Mouse (Mus musculus): Measurements from ENCODE around the gene Gm4922. TPM values are rescaled to one million over a fixed set of nuclear protein-coding genes. Genes with fewer than 3 reads are reported as not detected.

Gm4922 gene
- not detected for total RNA-seq (2021)
- long read RNA-seq, experiment 1, result 0 reads
- long read RNA-seq, experiment 2, result 0 reads

DNA sequence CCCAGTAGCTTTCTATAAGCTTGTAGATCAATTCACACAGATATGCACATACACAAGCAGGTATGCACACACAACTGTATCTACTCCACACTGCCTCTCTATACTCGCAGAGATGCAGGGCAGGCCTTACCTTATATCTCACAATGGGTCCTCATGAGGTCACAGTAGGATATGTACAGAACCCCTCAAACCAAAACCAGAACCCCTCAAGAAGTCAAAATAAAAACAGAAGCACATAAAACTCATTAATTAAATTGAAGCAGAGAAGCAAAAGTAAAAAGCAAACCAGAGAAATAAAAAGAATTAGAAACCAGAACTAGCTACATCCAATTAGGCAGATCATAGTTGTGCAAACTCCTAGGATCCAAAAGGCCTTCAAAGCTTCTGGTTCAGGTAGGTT, at the start of gene Gm4922:
Gm4922 (minus strand) TSS at position 101 of the 400 bp plus-strand sequence.
- intact Hi-C loops (cut with DNase I; ENCODE audit: low total_unique reads), result no loop called here
- no peak for DNase-seq

DNA sequence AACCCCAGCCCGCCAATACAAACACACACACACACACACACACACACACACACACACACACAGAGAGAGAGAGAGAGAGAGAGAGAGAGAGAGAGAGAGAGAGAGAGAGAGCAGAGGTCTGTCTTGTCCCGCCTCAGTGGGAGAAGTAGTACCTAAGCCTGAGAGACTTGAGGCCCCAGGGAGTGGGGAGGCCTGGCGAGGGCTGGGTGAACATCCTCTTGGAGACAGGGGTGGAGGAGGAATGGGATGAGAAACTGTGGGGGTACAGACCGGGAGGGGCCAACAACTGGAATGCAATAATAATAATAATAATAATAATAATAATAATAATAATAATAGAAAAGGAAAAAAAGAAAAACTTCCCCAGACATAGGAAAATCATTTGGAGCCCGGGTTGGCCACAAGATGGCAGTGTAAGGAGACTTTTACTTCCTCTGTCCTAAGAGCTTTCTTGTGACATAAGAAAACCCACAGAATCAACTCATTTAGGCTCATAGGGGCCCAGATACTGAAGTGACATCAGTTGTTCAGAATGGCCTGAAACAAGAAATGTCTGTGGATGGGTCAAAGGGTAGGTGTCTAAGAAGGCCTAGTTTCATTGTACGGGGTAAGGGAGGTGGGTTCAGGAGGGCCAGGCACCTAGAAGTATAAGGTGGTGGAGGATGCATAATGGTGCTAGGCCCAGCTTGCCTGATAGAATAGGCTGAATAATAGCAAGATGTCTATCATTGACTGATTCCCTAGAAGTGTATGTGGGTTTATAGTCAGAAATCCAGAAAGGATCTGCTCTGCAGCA, 49.3 kb upstream of the Gm4922 start:
- no peak for DNase-seq
- intact Hi-C loops (cut with DNase I; ENCODE audit: low total_unique reads), result no loop called here

DNA sequence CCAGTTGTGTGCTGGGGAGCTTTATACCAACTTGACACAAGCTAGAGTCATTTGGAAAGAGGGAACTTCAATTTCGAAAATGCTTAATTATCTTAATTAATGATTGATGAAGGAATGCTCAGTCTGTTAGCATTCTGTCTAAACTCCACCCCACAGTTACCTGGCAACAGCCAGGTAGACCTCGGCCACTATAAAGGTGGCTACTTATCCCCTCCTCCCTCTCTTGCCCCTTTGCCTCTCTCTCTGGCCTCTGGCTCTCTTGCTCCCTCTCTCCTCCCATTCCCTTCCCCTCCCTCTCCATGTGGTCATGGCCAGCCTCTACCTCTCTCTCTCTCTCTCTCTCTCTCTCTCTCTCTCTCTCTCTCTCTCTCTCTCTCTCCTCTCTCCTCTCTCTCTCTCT, 47.8 kb upstream of the Gm4922 start:
- DNase-seq, result no peak
- intact Hi-C loops (cut with DNase I; ENCODE audit: low total_unique reads), result loop anchor here (5.0 kb wide), 1 partner anchor 73 kb away; no protein-coding TSS in a partner anchor

DNA sequence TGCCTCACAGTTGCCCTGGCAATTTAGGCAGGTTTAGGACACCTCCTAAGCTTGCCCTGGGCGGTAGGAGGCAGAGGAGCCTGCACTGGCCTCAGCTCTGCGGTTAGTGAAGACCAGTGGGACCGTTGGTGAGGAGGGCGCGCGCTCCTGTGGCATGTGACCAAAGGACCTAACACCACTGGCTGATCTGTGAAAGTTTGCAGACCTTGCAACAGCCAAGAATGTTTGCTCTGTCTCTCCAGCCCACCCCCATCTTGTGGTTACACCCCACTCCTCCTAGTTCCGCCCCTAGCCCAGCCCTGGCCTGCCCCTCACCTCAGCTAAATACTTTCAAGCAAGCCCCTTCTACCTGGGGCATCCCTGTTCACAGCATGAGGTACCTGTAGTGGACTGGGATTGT, 45.2 kb upstream of the Gm4922 start:
- intact Hi-C loops (cut with DNase I; ENCODE audit: low total_unique reads), result loop anchor here (5.0 kb wide), 1 partner anchor 75 kb away; no protein-coding TSS in a partner anchor
- no peak for DNase-seq

DNA sequence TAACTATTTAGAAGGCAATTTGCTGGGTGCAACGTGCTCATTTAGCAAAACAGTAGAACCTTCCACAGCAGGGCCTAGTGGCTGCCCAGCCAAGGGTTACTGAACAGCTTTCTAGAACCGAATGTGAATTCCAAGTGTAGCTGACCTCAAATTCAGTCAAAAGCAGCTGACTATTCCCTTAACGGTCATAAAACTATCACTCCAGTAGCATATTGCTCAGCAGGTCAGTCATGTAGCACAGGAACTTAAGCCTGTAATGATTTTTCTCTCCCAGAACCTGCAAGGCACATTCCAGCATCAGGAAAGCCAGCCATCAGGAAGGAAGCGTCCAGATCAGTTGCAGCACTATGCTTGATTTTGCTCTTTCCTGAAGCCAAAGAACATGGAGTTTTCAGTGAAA, 43.8 kb upstream of the Gm4922 start:
- intact Hi-C loops (cut with DNase I; ENCODE audit: low total_unique reads), result loop anchor here (5.0 kb wide), 1 partner anchor 77 kb away; no protein-coding TSS in a partner anchor

DNA sequence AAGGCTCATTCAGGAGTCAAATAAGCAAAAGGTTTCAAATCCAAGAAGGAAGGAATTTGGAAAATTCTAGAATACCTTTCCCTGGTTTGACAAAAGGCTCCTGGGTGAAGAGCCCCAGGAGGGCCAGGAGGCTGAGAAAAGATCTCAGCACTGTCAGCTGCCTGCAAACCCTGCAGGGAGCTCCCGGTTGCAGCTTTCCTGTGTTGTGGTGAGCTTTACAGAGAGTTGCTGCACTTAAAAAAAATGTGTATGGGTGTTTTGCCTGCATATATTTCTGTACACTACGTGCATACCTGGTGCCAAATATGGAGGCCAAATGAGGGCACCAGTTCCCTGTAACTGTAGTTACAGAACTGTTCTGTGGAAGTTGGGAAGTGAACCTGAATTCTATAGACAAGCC, 41.3 kb upstream of the Gm4922 start:
- intact Hi-C loops (cut with DNase I; ENCODE audit: low total_unique reads), result no loop called here

More for the DNA sequence above, 43.8 kb upstream of the Gm4922 start:
- DNase-seq, result no peak

DNA sequence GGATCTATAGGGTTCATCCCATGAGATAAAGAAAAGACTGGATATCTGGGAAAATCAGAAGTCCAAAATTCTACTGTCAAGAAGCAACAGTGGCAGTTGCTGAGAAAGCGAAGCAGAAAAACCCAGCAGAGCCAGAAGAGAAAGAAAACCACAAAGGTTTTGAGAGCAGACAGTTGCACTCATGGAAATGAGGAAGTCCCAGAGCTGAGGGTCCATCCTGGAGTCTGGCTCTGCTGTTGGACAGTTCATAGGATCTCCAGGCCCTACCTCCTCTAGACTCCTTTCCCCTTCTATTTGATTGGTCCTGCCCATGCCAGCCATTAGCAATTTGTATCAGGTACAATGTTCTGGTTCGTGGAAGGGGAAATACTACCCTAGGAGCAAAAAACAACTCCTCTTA, 39.5 kb upstream of the Gm4922 start:
- intact Hi-C loops (cut with DNase I; ENCODE audit: low total_unique reads), result no loop called here
- no peak for DNase-seq

More for the DNA sequence above, 41.3 kb upstream of the Gm4922 start:
- DNase-seq, result no peak

DNA sequence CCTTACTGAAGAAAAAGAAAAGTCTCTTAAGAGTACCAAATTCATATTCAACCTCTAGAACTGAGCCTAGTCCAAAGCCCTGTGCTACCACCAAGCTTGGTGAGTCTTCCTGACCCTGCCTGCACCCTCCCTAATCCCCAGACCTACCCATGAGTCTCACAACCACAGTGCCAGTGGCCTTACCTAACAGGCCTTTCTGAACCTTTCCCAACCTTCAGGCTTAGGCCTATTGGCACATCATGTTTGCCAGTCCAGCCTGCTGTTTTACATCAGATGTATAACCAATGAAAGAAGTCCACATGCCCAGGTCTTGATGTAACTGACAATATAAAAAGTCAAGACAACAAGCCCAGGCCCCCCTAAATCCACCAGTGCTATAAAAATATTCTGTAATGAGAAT, 38.5 kb upstream of the Gm4922 start:
- DNase-seq, result no peak
- intact Hi-C loops (cut with DNase I; ENCODE audit: low total_unique reads), result no loop called here

DNA sequence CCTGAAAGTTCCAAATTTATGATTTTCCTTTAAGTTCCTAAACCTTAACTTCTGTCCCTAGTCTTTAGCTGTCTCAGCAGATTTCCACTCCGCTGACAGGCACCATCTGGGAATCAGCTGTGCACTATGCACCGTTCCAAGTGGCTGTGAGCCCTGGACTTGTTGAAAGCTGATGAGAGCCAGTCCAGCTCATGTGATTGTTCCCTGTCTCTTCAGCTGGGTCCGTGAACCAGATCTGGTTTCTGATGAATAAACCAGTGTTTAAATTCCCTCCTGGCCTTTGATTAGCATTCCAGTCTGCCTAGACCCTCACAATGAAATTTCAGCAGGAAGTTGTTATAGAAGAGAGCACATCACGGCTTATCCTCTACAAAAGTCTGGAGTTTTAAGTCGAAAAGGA, 30.0 kb upstream of the Gm4922 start:
- DNase-seq, result peak; percentile 71
- intact Hi-C loops (cut with DNase I; ENCODE audit: low total_unique reads), result no loop called here

DNA sequence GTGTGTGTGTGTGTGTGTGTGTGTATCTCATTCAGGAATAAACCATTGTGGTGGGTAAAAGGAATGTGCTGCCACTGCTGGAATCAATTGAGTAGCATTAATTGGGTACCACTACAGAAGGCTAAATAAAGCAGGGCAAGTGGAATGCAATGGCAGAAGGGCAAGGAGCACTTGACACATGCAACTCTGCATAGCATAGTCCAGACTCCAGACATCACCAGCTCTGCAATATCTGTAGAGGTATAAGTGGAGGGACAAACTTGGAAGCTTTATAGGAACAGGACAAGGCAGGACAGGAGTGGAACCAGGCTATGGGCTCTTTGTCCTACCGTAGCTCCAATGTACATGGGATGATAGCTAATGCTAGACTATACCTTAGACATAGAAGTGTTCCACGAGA, 25.2 kb upstream of the Gm4922 start:
- intact Hi-C loops (cut with DNase I; ENCODE audit: low total_unique reads), result no loop called here

DNA sequence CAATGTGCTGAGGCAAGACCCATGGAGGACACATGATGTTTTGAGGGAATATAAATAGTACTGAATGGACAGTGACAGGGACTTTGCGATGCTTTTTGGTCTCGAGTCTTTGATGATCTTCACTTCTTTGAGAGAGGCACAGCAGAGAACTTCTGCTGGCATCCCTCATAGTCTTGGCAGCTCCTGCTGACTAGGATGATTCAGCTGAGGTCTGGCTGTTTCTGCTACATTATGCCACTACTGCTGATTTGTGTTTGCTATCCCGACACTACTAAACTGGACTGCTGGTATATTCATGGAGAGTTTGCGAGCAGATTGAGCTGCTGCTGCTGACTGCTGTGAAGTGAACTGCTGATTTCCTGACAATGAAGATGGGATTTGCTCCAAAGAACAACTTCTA, 3.5 kb upstream of the Gm4922 start:
- DNase-seq, result no peak
- intact Hi-C loops (cut with DNase I; ENCODE audit: low total_unique reads), result no loop called here

More for the DNA sequence above, 25.2 kb upstream of the Gm4922 start:
- no peak for DNase-seq

DNA sequence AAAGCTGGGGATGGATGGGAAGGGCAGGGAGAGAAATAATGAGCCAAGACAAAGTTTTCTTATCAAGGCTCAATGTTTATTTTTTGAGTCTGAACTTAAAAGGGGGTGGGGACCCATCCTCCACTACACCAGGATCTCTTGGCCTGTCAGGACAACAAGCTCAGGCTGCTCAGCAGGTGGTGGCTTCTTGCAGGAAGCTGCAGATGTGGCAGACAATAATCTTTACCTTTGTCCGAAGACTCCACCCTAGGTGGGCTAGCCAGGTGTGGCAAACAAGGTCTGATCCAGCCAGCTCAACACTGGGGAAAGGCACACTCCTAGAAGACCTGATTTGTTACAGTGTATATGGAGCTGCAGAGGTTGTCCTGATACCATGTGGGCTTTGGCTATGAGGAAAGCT, 2.0 kb upstream of the Gm4922 start:
- intact Hi-C loops (cut with DNase I; ENCODE audit: low total_unique reads), result no loop called here
- no peak for DNase-seq

DNA sequence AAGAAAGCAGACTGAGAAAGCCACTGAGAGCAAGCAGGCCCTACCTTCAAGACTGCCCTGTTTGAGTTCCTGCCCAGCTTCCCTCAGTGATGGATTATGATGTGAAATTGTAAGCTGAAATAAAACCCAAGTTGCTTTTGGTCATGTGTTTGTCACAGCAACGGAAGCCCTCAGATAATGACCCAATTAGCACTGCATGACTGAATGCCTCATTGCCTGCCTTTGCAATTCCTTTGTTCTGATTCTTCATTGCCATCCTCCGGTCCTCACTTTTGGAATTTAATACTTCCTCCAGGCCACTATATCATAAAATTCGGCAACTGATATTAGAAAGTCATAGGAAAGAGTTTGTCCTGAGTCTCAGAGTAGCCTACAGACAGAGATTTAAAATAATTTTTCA, 9.0 kb downstream of the Gm4922 start:
- DNase-seq, result no peak
- intact Hi-C loops (cut with DNase I; ENCODE audit: low total_unique reads), result no loop called here

DNA sequence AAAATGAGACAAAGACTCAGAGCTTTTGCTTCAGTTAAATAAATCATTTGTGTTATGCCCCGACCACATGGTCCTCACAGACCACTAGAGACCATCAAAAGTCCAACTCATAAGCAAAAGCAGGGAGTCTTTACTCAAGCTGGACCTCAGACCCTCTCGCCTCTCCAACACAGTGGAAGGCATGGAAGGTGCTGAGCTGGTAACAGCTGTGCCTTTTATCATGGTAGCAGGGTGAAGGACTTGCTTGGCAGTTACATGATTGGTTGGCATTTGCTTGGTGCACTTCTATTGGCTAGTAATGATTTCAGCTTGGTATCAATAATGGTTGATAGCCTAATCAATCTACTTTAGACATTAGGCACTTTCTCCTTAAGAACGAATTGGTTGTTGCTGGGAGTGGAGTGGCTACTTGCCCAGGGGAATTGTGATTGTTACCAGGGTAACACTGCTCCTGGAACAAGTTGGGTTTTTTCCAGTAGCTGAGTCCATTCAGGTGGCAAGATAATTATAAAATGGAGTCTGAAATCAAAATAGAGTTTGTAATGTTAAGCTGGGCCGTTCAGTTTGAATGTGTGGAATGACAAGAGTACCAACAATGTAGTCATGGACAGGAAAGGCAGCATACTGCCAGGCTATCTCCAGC, 13.9 kb downstream of the Gm4922 start:
- intact Hi-C loops (cut with DNase I; ENCODE audit: low total_unique reads), result no loop called here
- no peak for DNase-seq

DNA sequence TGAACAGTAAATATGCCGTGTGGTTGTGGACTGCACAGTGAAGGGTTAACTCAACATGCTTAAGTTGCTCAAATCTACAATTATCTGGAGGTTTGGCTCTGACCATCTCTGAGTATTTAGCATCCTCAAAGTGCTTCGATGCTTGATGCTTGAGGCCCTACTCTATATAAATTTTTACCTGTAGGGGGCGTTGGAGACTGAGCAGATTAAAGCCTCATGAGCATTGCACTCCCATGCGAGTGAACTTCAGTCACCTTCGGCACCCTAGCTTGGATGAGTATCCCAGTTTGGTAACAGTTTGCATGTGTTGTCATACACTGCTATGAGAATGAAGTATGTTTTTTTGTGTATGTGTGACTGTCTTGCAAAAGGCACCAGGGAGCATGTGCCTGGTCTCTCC, 16.7 kb downstream of the Gm4922 start:
- DNase-seq, result no peak
- intact Hi-C loops (cut with DNase I; ENCODE audit: low total_unique reads), result loop anchor here (10.0 kb wide), 1 partner anchor 135 kb away; no protein-coding TSS in a partner anchor

DNA sequence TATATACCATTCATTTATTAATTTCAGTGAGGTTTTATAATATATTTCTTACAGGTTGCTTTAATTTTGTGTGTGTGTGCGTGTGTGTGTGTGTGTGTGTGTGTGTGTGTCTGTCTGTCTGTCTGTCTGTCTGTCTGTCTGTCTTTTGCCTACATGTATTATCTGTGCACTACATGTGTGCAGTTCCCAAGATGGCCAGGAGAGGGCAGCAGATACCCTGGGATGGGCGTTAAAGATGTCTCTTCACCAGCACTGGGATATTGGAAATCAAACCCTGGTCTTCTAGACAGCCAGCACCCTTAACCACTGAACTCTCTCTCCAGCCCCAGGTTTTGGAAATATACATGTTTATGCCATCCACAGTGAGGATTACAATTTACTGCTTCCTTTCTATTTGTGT, 26.4 kb downstream of the Gm4922 start:
- intact Hi-C loops (cut with DNase I; ENCODE audit: low total_unique reads), result loop anchor here (10.0 kb wide), 1 partner anchor 145 kb away; no protein-coding TSS in a partner anchor
- peak; percentile 19 for DNase-seq

DNA sequence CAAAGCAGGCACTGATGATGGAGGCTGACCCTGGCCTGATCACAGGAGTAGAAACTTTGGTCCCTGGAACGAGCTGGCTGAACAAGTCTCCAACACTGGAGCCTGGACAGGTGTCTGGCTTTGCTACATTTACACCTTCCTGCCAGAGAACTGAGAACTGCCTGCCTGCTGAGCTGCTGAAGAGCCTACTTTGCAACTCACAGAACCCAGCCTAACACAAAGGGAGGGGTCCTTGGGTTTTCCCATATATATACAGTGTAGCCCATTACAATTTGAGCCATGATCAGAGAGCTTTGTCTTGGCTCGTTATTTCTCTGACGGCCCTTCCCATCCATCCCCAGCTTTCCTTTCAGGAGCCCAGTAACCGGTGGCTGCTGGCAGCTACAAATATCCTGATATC, 36.5 kb downstream of the Gm4922 start:
- intact Hi-C loops (cut with DNase I; ENCODE audit: low total_unique reads), result no loop called here

DNA sequence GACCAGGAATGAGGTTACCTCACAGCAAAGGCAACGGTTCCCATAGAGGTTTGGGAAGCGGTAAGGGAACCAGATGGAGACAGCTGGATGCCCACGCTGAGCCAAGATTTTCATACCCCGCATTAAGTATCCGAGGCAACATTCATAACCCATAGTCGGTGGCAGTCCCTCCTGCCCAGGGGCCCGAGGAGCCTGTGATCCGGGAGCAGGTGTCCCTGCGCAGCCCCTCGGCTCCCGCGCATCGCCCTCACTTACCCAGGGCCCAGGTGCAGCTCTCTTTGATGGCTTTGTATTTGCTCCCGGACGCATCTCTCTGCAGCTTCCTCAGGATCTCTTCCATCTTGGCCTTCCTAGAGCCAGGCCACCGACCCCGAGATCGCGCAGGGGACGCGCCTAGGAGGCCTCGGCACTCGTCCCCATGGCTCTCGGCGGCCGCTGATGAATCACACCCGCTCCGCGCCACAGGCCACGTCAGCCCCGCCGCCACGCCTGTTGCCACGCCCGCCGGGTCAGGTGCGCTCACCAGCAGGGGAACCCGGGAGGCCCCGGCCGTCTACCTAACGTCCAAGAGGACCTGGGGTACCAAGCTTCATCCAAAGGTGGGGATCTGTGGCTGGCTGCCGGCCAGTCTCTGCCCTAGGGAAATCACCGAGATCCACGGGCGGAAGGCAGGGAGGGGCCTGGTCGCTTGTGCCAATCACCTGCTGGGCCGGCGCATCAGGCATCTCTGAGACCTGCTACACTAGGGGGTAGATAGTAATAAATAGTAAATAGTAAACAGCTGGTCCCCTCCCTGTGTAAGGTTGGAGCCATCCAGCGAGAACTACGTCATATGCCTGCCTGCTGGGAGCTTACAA, 43.1 kb downstream of the Gm4922 start, which contains the start of gene Arfgef3:
Arfgef3 (minus strand) TSS at position 664 of the 857 bp plus-strand sequence.
- DNase-seq, result peak; percentile 62
- intact Hi-C loops (cut with DNase I; ENCODE audit: low total_unique reads), result no loop called here

More for the DNA sequence above, 36.5 kb downstream of the Gm4922 start:
- no peak for DNase-seq

DNA sequence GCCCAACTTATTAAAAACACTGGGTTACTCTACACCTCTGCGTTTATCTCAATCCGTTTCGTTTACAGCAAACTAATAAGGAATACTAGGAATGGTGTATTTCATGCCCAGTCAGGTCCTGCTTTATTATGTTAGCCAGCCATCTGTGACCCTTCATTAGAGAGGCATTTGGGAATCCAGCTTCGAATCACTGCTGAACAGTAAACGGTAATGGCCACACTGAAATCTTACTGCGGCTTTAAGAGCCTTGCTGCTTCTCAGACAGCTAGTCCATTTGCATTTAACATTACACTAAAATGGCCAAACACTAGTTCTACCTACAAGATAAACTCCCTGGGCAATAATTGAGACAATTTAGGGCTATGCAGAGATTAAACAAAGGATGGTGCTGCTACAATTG, 44.5 kb downstream of the Gm4922 start:
- intact Hi-C loops (cut with DNase I; ENCODE audit: low total_unique reads), result no loop called here
- no peak for DNase-seq

DNA sequence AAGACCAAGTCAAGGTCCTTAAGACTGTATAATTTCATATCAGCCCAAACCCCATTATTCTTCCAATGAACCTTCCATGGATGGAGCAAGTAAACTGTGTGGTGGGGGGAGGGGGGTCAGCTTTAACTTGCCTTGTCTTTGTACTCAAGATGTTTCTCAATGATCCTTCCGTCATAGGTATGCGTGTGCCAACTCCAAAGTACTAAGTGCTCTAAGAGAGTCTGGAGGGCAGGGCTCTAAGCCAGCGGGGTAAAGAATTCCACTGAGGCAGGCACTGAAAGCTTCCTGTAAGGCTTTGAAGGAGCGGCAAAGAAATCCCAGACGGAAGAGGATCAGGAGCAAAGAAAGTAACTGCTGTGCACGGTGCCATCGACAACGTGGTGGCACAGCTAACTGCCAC, 45.6 kb downstream of the Gm4922 start:
- intact Hi-C loops (cut with DNase I; ENCODE audit: low total_unique reads), result no loop called here
- no peak for DNase-seq
